Mouse (Mus musculus) neural tube, embryonic 13.5 days (tissue): Measurements from ENCODE around the gene Rgs3. TPM values are rescaled to one million over a fixed set of nuclear protein-coding genes. Genes with fewer than 3 reads are reported as not detected.

Source experiments
- ATAC-seq: fragments of 200-750 bp; cut with Nextera tagmentation; 2 replicates; pipeline ENCODE4 v1.8.0; 2017; ENCODE audit warnings: low read depth, mild to moderate bottlenecking, moderate TSS enrichment, moderate library complexity
- H3K27ac ChIP-seq: fragments of 300-500 bp; sonication (generic); replicated peaks from 2 replicates; pipeline ENCODE4 v1.5.1; 2015; ENCODE audit warnings: moderate library complexity, mild to moderate bottlenecking, inconsistent platforms
- H3K27me3 ChIP-seq: fragments of 300-500 bp; sonication (generic); 2 replicates; pipeline ENCODE4 v1.6.1; 2015; ENCODE audit warnings: mild to moderate bottlenecking, inconsistent platforms
- H3K36me3 ChIP-seq: fragments of 300-500 bp; sonication (generic); 2 replicates; pipeline ENCODE4 v1.6.1; 2015; ENCODE audit warnings: mild to moderate bottlenecking, inconsistent platforms
- H3K4me1 ChIP-seq: fragments of 300-500 bp; sonication (generic); replicated peaks from 2 replicates; pipeline ENCODE4 v1.6.1; 2015; ENCODE audit warnings: inconsistent platforms
- H3K4me2 ChIP-seq: fragments of 300-500 bp; sonication (generic); 2 replicates; pipeline ENCODE4 v1.6.1; 2015; ENCODE audit warnings: inconsistent platforms, mild to moderate bottlenecking, moderate library complexity
- H3K4me3 ChIP-seq: fragments of 300-500 bp; sonication (generic); 2 replicates; pipeline ENCODE4 v1.5.1; 2015; ENCODE audit warnings: mild to moderate bottlenecking, inconsistent platforms
- H3K9ac ChIP-seq: fragments of 300-500 bp; sonication (generic); 2 replicates; pipeline ENCODE4 v1.6.1; 2015; ENCODE audit warnings: moderate library complexity, mild to moderate bottlenecking, inconsistent platforms
- H3K9me3 ChIP-seq: fragments of 300-500 bp; sonication (generic); 2 replicates; pipeline ENCODE4 v1.6.1; 2016; ENCODE audit warnings: inconsistent platforms
- WGBS: fragments of 180-500 bp; shearing (Covaris S2); methylation state at CpG from one replicate; pipeline ENCODE4 v1.1.7; 2015; 5-methylcytosine and 5-hydroxymethylcytosine counted together
- polyA plus RNA-seq: library from polyadenylated mRNA; unstranded; fragments of >200 nt; fragmentation: Nextera tagmentation; extraction: Ambion mirVana; gene quantifications from 2 replicates; pipeline ENCODE4 v1.2.1, GENCODE M21; 2015

Rgs3 gene
- polyA plus RNA-seq, 1 experiment from 2014 or later: 79.0 TPM

- Histone ChIP-seq H3K4me2 (no peak overlapping the region), H3K27me3 (no peaks in the 10 kb centered on the region), H3K4me1 (peaks cover 82% of the 10 kb centered on the region), H3K9ac (peak overlapping the region; percentile 4; the same call in 1 of the 2 replicates), H3K36me3 (no peaks in the 10 kb centered on the region), H3K4me3 (no peak overlapping the region), H3K27ac (peak overlapping the region; percentile 68), H3K9me3 (no peaks in the 10 kb centered on the region)
- WGBS: 35% methylated on average over 15 of the region's 15 CpGs
- ATAC-seq: peak; percentile 29; the same call in 1 of the 2 replicates
These were observed 65.2 kb downstream of the Rgs3 start for GRCm38 (mm10) chr4:62624679-62625450.

- no peak for ATAC-seq
- no peak overlapping the region for H3K4me3 ChIP-seq
- WGBS: 70% methylated on average over 19 of the region's 19 CpGs
These were observed 65.9 kb downstream of the Rgs3 start for GRCm38 (mm10) chr4:62625451-62626061.

GRCm38 (mm10) chr4:62626228-62627026 is 66.8 kb downstream of the Rgs3 start:
- peaks cover 86% of the 10 kb centered on the region for H3K4me1 ChIP-seq
- H3K36me3 ChIP-seq: no peaks in the 10 kb centered on the region
- H3K27ac ChIP-seq: peak overlapping the region; percentile 68
- H3K4me2 ChIP-seq: no peak overlapping the region
- no peaks in the 10 kb centered on the region for H3K9me3 ChIP-seq
- no peak overlapping the region for H3K4me3 ChIP-seq
- H3K27me3 ChIP-seq: no peaks in the 10 kb centered on the region
- ATAC-seq: no peak
- WGBS: 68% methylated on average over 15 of the region's 15 CpGs
- no peak overlapping the region for H3K9ac ChIP-seq

More at GRCm38 (mm10) chr4:62625451-62626061, 65.9 kb downstream of the Rgs3 start:
- no peak overlapping the region for H3K4me2 ChIP-seq
- no peaks in the 10 kb centered on the region for H3K36me3 ChIP-seq
- no peak overlapping the region for H3K9ac ChIP-seq
- H3K9me3 ChIP-seq: no peaks in the 10 kb centered on the region
- no peaks in the 10 kb centered on the region for H3K27me3 ChIP-seq
- H3K27ac ChIP-seq: peak overlapping the region; percentile 68
- H3K4me1 ChIP-seq: peaks cover 85% of the 10 kb centered on the region

- H3K4me3 ChIP-seq: no peak overlapping the region
- H3K27ac ChIP-seq: peak overlapping the region; percentile 68
- no peaks in the 10 kb centered on the region for H3K27me3 ChIP-seq
- no peak overlapping the region for H3K4me2 ChIP-seq
- H3K9ac ChIP-seq: no peak overlapping the region
- H3K9me3 ChIP-seq: no peaks in the 10 kb centered on the region
- H3K4me1 ChIP-seq: peaks cover 78% of the 10 kb centered on the region
- H3K36me3 ChIP-seq: no peaks in the 10 kb centered on the region
- WGBS: 57% methylated on average over 4 of the region's 4 CpGs
- no peak for ATAC-seq
These were observed 67.7 kb downstream of the Rgs3 start for GRCm38 (mm10) chr4:62627331-62627730.

- peak overlapping the region; percentile 59; the same call in 1 of the 2 replicates for H3K27ac ChIP-seq
- peaks cover 66% of the 10 kb centered on the region for H3K4me1 ChIP-seq
These were observed 68.9 kb downstream of the Rgs3 start for GRCm38 (mm10) chr4:62628547-62628946.

GRCm38 (mm10) chr4:62629461-62629860 is 69.8 kb downstream of the Rgs3 start:
- Histone ChIP-seq H3K27me3 (no peaks in the 10 kb centered on the region), H3K27ac (no peak overlapping the region), H3K4me1 (peaks cover 64% of the 10 kb centered on the region), H3K4me3 (no peak overlapping the region), H3K9ac (no peak overlapping the region), H3K4me2 (no peak overlapping the region), H3K9me3 (no peaks in the 10 kb centered on the region), H3K36me3 (no peaks in the 10 kb centered on the region)
- WGBS: 39% methylated on average over 9 of the region's 9 CpGs
- ATAC-seq: no peak

More at GRCm38 (mm10) chr4:62628547-62628946, 68.9 kb downstream of the Rgs3 start:
- no peak for ATAC-seq
- Histone ChIP-seq H3K36me3 (no peaks in the 10 kb centered on the region), H3K4me3 (no peak overlapping the region), H3K9ac (no peak overlapping the region), H3K4me2 (no peak overlapping the region), H3K27me3 (no peaks in the 10 kb centered on the region), H3K9me3 (no peaks in the 10 kb centered on the region)
- WGBS: 81% methylated on average over 7 of the region's 7 CpGs

- Histone ChIP-seq H3K4me2 (no peak overlapping the region), H3K27ac (no peak overlapping the region), H3K9ac (no peak overlapping the region), H3K9me3 (no peaks in the 10 kb centered on the region), H3K4me3 (no peak overlapping the region), H3K36me3 (no peaks in the 10 kb centered on the region), H3K27me3 (no peaks in the 10 kb centered on the region), H3K4me1 (peaks cover 59% of the 10 kb centered on the region)
- no peak for ATAC-seq
- 50% methylated on average over 4 of the region's 4 CpGs for WGBS
These were observed 70.3 kb downstream of the Rgs3 start for GRCm38 (mm10) chr4:62629905-62630304.

- 93% methylated on average over 4 of the region's 4 CpGs for whole genome bisulfite sequencing
- no peak overlapping the region for H3K4me2 ChIP-seq
- H3K9ac ChIP-seq: no peak overlapping the region
- no peaks in the 10 kb centered on the region for H3K27me3 ChIP-seq
- peaks cover 38% of the 10 kb centered on the region for H3K4me1 ChIP-seq
- no peaks in the 10 kb centered on the region for H3K9me3 ChIP-seq
- ATAC-seq: no peak
- H3K4me3 ChIP-seq: no peak overlapping the region
- H3K36me3 ChIP-seq: no peaks in the 10 kb centered on the region
- no peak overlapping the region for H3K27ac ChIP-seq
These were observed 73.6 kb downstream of the Rgs3 start for GRCm38 (mm10) chr4:62633243-62633642.

GRCm38 (mm10) chr4:62634054-62634591 is 74.5 kb downstream of the Rgs3 start:
- Histone ChIP-seq H3K9ac (no peak overlapping the region), H3K9me3 (no peaks in the 10 kb centered on the region), H3K4me2 (no peak overlapping the region), H3K27me3 (no peaks in the 10 kb centered on the region), H3K27ac (no peak overlapping the region), H3K4me1 (peaks cover 30% of the 10 kb centered on the region), H3K36me3 (no peaks in the 10 kb centered on the region), H3K4me3 (no peak overlapping the region)
- ATAC-seq: no peak
- WGBS: 48% methylated on average over 12 of the region's 13 CpGs

- WGBS: 95% methylated on average over 2 of the region's 2 CpGs
- no peaks in the 10 kb centered on the region for H3K9me3 ChIP-seq
- no peak overlapping the region for H3K4me3 ChIP-seq
- peaks cover 23% of the 10 kb centered on the region for H3K4me1 ChIP-seq
- no peak overlapping the region for H3K4me2 ChIP-seq
- no peaks in the 10 kb centered on the region for H3K36me3 ChIP-seq
- no peak overlapping the region for H3K9ac ChIP-seq
- no peaks in the 10 kb centered on the region for H3K27me3 ChIP-seq
- H3K27ac ChIP-seq: no peak overlapping the region
- ATAC-seq: no peak
These were observed 75.2 kb downstream of the Rgs3 start for GRCm38 (mm10) chr4:62634840-62635239.

GRCm38 (mm10) chr4:62636047-62636446 is 76.4 kb downstream of the Rgs3 start:
- WGBS: 86% methylated on average over 6 of the region's 6 CpGs
- H3K27ac ChIP-seq: no peak overlapping the region
- H3K4me3 ChIP-seq: no peak overlapping the region
- peaks cover 17% of the 10 kb centered on the region for H3K4me1 ChIP-seq
- H3K9ac ChIP-seq: no peak overlapping the region
- no peaks in the 10 kb centered on the region for H3K9me3 ChIP-seq
- no peaks in the 10 kb centered on the region for H3K36me3 ChIP-seq
- no peak for ATAC-seq
- H3K27me3 ChIP-seq: no peaks in the 10 kb centered on the region
- no peak overlapping the region for H3K4me2 ChIP-seq
